Mouse (Mus musculus) embryonic stem cell, embryonic (primary cell): ENCODE results near the gene Dxo.
"Not testable (repeated sequence)": the region's sequence is repeated elsewhere in the genome, so short reads cannot be mapped to it uniquely, and the experiment has no call there.

ENCODE experiments used
- CTCF ChIA-PET, 4 experiments: fragments of 300-600 bp in 2 of 4; fragments of 350-600 bp in 2 of 4; sonication (Branson Sonifier 250); formaldehyde crosslinking; loops; one replicate each; lab custom pipeline; 2022; ENCODE audit warnings: inconsistent platforms in 2 of 4; lab: Charles Lee
- POLR2A ChIA-PET, 4 experiments: fragments of 300-600 bp in 2 of 4; fragments of 350-600 bp in 2 of 4; sonication (Branson Sonifier 250); formaldehyde crosslinking; loops; one replicate each; lab custom pipeline; 2022; ENCODE audit warnings: antibody characterized with exemption in 4 of 4, inconsistent platforms in 1 of 4; lab: Charles Lee

Dxo gene

GRCm38 (mm10) chr17:34810811-34811210 is 26.0 kb upstream of the Dxo start:
- CTCF ChIA-PET, POLR2A ChIA-PET: not testable (repeated sequence)

GRCm38 (mm10) chr17:34811275-34811674 is 25.5 kb upstream of the Dxo start:
- CTCF ChIA-PET, result no interaction called here
- POLR2A ChIA-PET, result no interaction called here

- ChIA-PET CTCF (interaction anchor here (0.5 to 1.5 kb wide), 8 partner anchors 9 to 633 kb away, joined by 3 read pairs; partner anchors contain the start of gene Cyp21a1 (in 1 of the 4)), POLR2A (interaction anchor here in 2 of 4 experiments (0.5 to 0.8 kb wide), 3 partner anchors 43 to 253 kb away, joined by 3 read pairs; no protein-coding TSS in a partner anchor)
Measured at GRCm38 (mm10) chr17:34813747-34814146, 23.1 kb upstream of the Dxo start.

GRCm38 (mm10) chr17:34814818-34815370 is 21.9 kb upstream of the Dxo start:
- CTCF ChIA-PET, result interaction anchor here in 1 of 4 experiments (0.6 kb wide), 1 partner anchor 86 kb away, joined by 3 read pairs; no protein-coding TSS in a partner anchor
- POLR2A ChIA-PET, result no interaction called here

GRCm38 (mm10) chr17:34830776-34831175 is 6.0 kb upstream of the Dxo start:
- CTCF ChIA-PET, POLR2A ChIA-PET: not testable (repeated sequence)

GRCm38 (mm10) chr17:34836155-34836855 is 514 bp upstream of the Dxo start:
- CTCF ChIA-PET, result interaction anchor here in 1 of 4 experiments (0.6 kb wide), 1 partner anchor 67 kb away, joined by 16 read pairs; no protein-coding TSS in a partner anchor
- POLR2A ChIA-PET, result interaction anchor here in 3 of 4 experiments (0.6 to 4.9 kb wide), 12 partner anchors 10 to 1087 kb away, joined by 3 to 31 read pairs (median 5); partner anchors contain the start of genes Nelfe (in 3 of the 3) and Skiv2l (in 3 of the 3)

- CTCF ChIA-PET, result interaction anchor here in 3 of 4 experiments (0.6 to 1.6 kb wide), 3 partner anchors 12 to 42 kb away, joined by 3 to 6 read pairs (median 3); partner anchors contain the start of genes Nelfe (in 1 of the 3) and Skiv2l (in 1 of the 3)
- POLR2A ChIA-PET, result interaction anchor here in 3 of 4 experiments (0.6 to 4.9 kb wide), 13 partner anchors 9 to 439 kb away, joined by 3 to 31 read pairs (median 3); partner anchors contain the start of genes Nelfe (in 3 of the 3), Skiv2l (in 3 of the 3) and Lsm2 (in 1 of the 3)
Measured at GRCm38 (mm10) chr17:34837464-34838324, 875 bp downstream of the Dxo start.

GRCm38 (mm10) chr17:34838785-34839184 is 2.0 kb downstream of the Dxo start:
- POLR2A ChIA-PET, result interaction anchor here in 3 of 4 experiments (2.4 to 4.9 kb wide), 3 partner anchors 10 to 11 kb away, joined by 8 to 31 read pairs (median 23); partner anchors contain the start of genes Nelfe (in 3 of the 3) and Skiv2l (in 3 of the 3)
- CTCF ChIA-PET, result no interaction called here

- POLR2A ChIA-PET, result interaction anchor here in 2 of 4 experiments (1.2 to 4.9 kb wide), 5 partner anchors 9 to 124 kb away, joined by 4 to 23 read pairs (median 5); partner anchors contain the start of genes Skiv2l (in 2 of the 2) and Nelfe (in 1 of the 2)
- CTCF ChIA-PET, result interaction anchor here in 2 of 4 experiments (0.9 to 1.1 kb wide), 2 partner anchors 15 to 82 kb away, joined by 3 read pairs; no protein-coding TSS in a partner anchor
Measured at GRCm38 (mm10) chr17:34840736-34841307, 4.0 kb downstream of the Dxo start.

GRCm38 (mm10) chr17:34844884-34845283 is 8.1 kb downstream of the Dxo start:
- POLR2A ChIA-PET, result interaction anchor here in 1 of 4 experiments (1.4 to 1.6 kb wide), 2 partner anchors 12 to 105 kb away, joined by 3 to 5 read pairs; no protein-coding TSS in a partner anchor
- CTCF ChIA-PET, result interaction anchor here in 1 of 4 experiments (0.6 kb wide), 1 partner anchor 198 kb away, joined by 8 read pairs; the partner anchor contains the start of gene Atf6b

GRCm38 (mm10) chr17:34847192-34847591 is 10.4 kb downstream of the Dxo start:
- ChIA-PET CTCF (interaction anchor here in 1 of 4 experiments (0.6 kb wide), 1 partner anchor 241 kb away, joined by 3 read pairs; no protein-coding TSS in a partner anchor), POLR2A (interaction anchor here in 3 of 4 experiments (0.6 to 4.1 kb wide), 3 partner anchors 10 to 12 kb away, joined by 4 to 31 read pairs (median 8); partner anchors contain the start of genes Dxo (in 2 of the 3) and Stk19 (in 2 of the 3))

- ChIA-PET POLR2A (interaction anchor here in 3 of 4 experiments (0.6 to 4.1 kb wide), 4 partner anchors 10 to 451 kb away, joined by 4 to 31 read pairs (median 6); partner anchors contain the start of genes Dxo (in 2 of the 3) and Stk19 (in 2 of the 3)), CTCF (no interaction called here)
Measured at GRCm38 (mm10) chr17:34847615-34848014, 10.8 kb downstream of the Dxo start.

GRCm38 (mm10) chr17:34849722-34850516 is 13.1 kb downstream of the Dxo start, which contains the start of the genes Skiv2l and Nelfe:
Gene Skiv2l (minus strand): TSS chr17:34850210.
Gene Nelfe (plus strand): TSS chr17:34850391.
- CTCF ChIA-PET, result interaction anchor here in 3 of 4 experiments (0.6 to 1.4 kb wide), 5 partner anchors 12 to 231 kb away, joined by 3 to 6 read pairs (median 4); partner anchors contain the start of genes Dxo (in 1 of the 3) and Stk19 (in 1 of the 3)
- POLR2A ChIA-PET, result interaction anchor here in 3 of 4 experiments (0.6 to 4.1 kb wide), 32 partner anchors 9 to 948 kb away, joined by 3 to 31 read pairs (median 4); partner anchors contain the start of genes Dxo (in 3 of the 3), Stk19 (in 3 of the 3), Agpat1 (in 2 of the 3) and Atf6b (in 1 of the 3)

GRCm38 (mm10) chr17:34850517-34851125 is 13.8 kb downstream of the Dxo start:
- CTCF ChIA-PET, result interaction anchor here in 3 of 4 experiments (0.6 to 1.2 kb wide), 4 partner anchors 13 to 231 kb away, joined by 3 to 6 read pairs (median 4); partner anchors contain the start of genes Dxo (in 1 of the 3) and Stk19 (in 1 of the 3)

GRCm38 (mm10) chr17:34853511-34853910 is 16.7 kb downstream of the Dxo start:
- POLR2A ChIA-PET, result interaction anchor here in 3 of 4 experiments (0.6 to 2.8 kb wide), 6 partner anchors 10 to 96 kb away, joined by 3 to 11 read pairs (median 3); no protein-coding TSS in a partner anchor
- CTCF ChIA-PET, result interaction anchor here in 2 of 4 experiments (0.7 to 1.1 kb wide), 2 partner anchors 9 to 10 kb away, joined by 3 to 4 read pairs; no protein-coding TSS in a partner anchor

More at GRCm38 (mm10) chr17:34850517-34851125, 13.8 kb downstream of the Dxo start:
- POLR2A ChIA-PET, result interaction anchor here in 3 of 4 experiments (0.9 to 4.1 kb wide), 6 partner anchors 12 to 271 kb away, joined by 3 to 31 read pairs (median 6); partner anchors contain the start of genes Dxo (in 3 of the 3), Stk19 (in 3 of the 3) and Csnk2b (in 1 of the 3)
